Mouse (Mus musculus): ENCODE measurements around the gene Elfn1. TPM values are rescaled to one million over a fixed set of nuclear protein-coding genes. Genes with fewer than 3 reads are reported as not detected.

Elfn1 gene
- total and polyA plus RNA-seq, 3 experiments, result 0.05 TPM; not detected in 2

DNA sequence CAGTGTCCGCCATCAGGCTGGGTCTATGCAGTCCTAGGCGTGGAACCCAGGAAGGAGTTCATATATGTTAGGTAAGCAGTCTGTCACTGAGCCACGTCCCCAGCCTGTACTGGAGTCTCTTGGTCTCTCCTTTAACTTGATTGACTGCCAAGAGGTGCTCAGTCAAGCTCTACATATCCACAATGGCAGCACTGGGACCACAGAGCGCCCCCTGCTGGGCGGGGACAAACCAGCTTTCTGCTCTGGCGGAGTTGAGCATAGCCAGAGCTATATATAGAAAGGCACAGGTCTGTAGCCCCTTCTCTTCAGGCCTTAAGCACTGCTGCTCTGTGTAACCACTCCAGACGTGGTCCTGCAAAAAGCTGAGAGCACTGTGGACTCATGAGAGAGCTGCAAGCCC lies 25.7 kb downstream of the Elfn1 start:
- no peak for TF ChIP-seq POLR2AphosphoS5 (IDR thresholded peaks at IDR 0.05; ENCODE audit: insufficient replicate concordance, low read depth, low read length)
- peak; percentile 65 for TF ChIP-seq CTCF (IDR thresholded peaks at IDR 0.05; ENCODE audit: low read depth, low read length)
- Histone ChIP-seq H3K36me3 (replicated peaks) (no peaks in the 10 kb centered on the region), H3K9me3 (replicated peaks) (no peaks in the 10 kb centered on the region), H3K4me3 (ENCODE audit: low read depth, low read length) (no peak overlapping the region), H3K4me1 (ENCODE audit: insufficient read depth, low read depth, low read length) (peaks cover 3% of the 10 kb centered on the region; the same call in 1 of the 2 replicates), H3K27me3 (ENCODE audit: insufficient read depth, low read length) (peaks cover 6% of the 10 kb centered on the region; the same call in 1 of the 2 replicates)
- DNase-seq (ENCODE audit: low spot score) (no peak), ATAC-seq (ENCODE audit: extremely low read depth, insufficient number of reproducible peaks, low FRiP score, poor library complexity, severe bottlenecking) (no peak)

GRCm38 (mm10) chr5:139936431-139936830 lies 28.7 kb downstream of the Elfn1 start:
- peaks cover 4% of the 10 kb centered on the region; the same call in 1 of the 2 replicates for H3K27me3 ChIP-seq (ENCODE audit: insufficient read depth, low read length)
- no peak for TF ChIP-seq GATA2 (IDR thresholded peaks at IDR 0.05; ENCODE audit: borderline replicate concordance, low read depth, low read length)
- no peak for TF ChIP-seq POLR2AphosphoS5 (IDR thresholded peaks at IDR 0.05; ENCODE audit: insufficient replicate concordance, low read depth, low read length)
- no peak for TF ChIP-seq CTCF (IDR thresholded peaks at IDR 0.05; ENCODE audit: low read depth, low read length)
- no peak for TF ChIP-seq GATA1 (IDR thresholded peaks at IDR 0.05; ENCODE audit: borderline replicate concordance, low read length)
- no peak for TF ChIP-seq TAL1 (conservative IDR thresholded peaks at IDR 0.05; ENCODE audit: low read depth, low read length)
- no peaks in the 10 kb centered on the region for H3K36me3 ChIP-seq (replicated peaks)
- no peak overlapping the region for H3K4me3 ChIP-seq (ENCODE audit: low read depth, low read length)
- DNase-seq (ENCODE audit: low spot score), result no peak
- no peak for ATAC-seq (ENCODE audit: extremely low read depth, insufficient number of reproducible peaks, low FRiP score, poor library complexity, severe bottlenecking)
- 0 out of 2 replicates have a peak, but pooled peaks cover 2% of the 10 kb centered on the region for H3K9me3 ChIP-seq (replicated peaks)
- peaks cover 3% of the 10 kb centered on the region; the same call in 1 of the 2 replicates for H3K4me1 ChIP-seq (ENCODE audit: insufficient read depth, low read depth, low read length)

- no peak overlapping the region for H3K4me3 ChIP-seq (ENCODE audit: low read depth, low read length)
- H3K9me3 ChIP-seq (replicated peaks), result 0 out of 2 replicates have a peak, but pooled peaks cover 2% of the 10 kb centered on the region
- TF ChIP-seq POLR2AphosphoS5 (IDR thresholded peaks at IDR 0.05; ENCODE audit: insufficient replicate concordance, low read depth, low read length), result no peak
- DNase-seq (ENCODE audit: low spot score), result no peak
- ATAC-seq (ENCODE audit: extremely low read depth, insufficient number of reproducible peaks, low FRiP score, poor library complexity, severe bottlenecking), result no peak
- H3K27me3 ChIP-seq (ENCODE audit: insufficient read depth, low read length), result peaks cover 9% of the 10 kb centered on the region; the same call in 1 of the 2 replicates
- H3K36me3 ChIP-seq (replicated peaks), result no peaks in the 10 kb centered on the region
- no peaks in the 10 kb centered on the region for H3K4me1 ChIP-seq (ENCODE audit: insufficient read depth, low read depth, low read length)
Observed at GRCm38 (mm10) chr5:139944697-139945096, 37.0 kb downstream of the Elfn1 start.

DNA sequence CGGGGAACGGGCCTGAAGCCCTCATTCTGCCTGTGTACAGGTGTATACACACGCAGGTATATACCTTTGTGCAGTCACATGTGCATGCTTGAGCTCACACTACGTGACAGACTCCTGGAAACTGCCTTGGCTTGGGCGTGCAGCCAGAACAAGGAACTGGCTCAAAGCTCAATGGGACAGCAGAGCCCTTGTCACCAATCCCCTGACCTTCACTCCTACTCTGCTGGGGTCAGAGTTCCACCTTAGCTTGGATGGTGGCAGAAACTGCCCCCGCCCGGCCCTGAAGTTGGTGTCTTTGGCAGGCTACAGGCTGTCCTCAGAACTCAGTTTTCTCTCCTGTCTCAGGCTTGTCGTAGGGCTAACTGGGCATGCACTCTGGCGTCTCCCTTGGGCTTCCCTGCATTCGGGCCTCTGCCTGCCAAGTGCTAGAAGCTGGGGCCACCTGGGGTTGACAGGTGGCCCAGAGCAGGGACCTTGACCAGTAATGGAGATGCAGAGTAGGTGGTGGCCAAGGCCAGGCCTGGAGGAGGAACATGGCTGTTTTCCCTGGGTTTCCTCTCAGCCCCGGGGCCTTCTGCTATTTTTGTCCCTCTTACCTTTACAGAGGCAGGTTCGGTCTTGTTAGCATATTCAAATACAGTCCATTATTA lies 38.1 kb downstream of the Elfn1 start:
- H3K27me3 ChIP-seq (ENCODE audit: insufficient read depth, low read length), result peaks cover 10% of the 10 kb centered on the region; the same call in 1 of the 2 replicates
- H3K4me3 ChIP-seq (ENCODE audit: low read depth, low read length), result no peak overlapping the region
- DNase-seq (ENCODE audit: low spot score), result no peak
- H3K4me1 ChIP-seq (ENCODE audit: insufficient read depth, low read depth, low read length), result no peaks in the 10 kb centered on the region
- ATAC-seq (ENCODE audit: extremely low read depth, insufficient number of reproducible peaks, low FRiP score, poor library complexity, severe bottlenecking), result no peak
- H3K36me3 ChIP-seq (replicated peaks), result no peaks in the 10 kb centered on the region
- H3K9me3 ChIP-seq (replicated peaks), result no peaks in the 10 kb centered on the region
- no peak for TF ChIP-seq GATA2 (IDR thresholded peaks at IDR 0.05; ENCODE audit: borderline replicate concordance, low read depth, low read length)
- no peak for TF ChIP-seq POLR2AphosphoS5 (IDR thresholded peaks at IDR 0.05; ENCODE audit: insufficient replicate concordance, low read depth, low read length)
- TF ChIP-seq TAL1 (conservative IDR thresholded peaks at IDR 0.05; ENCODE audit: low read depth, low read length), result no peak
- TF ChIP-seq CTCF (IDR thresholded peaks at IDR 0.05; ENCODE audit: low read depth, low read length), result no peak
- no peak for TF ChIP-seq GATA1 (IDR thresholded peaks at IDR 0.05; ENCODE audit: borderline replicate concordance, low read length)

DNA sequence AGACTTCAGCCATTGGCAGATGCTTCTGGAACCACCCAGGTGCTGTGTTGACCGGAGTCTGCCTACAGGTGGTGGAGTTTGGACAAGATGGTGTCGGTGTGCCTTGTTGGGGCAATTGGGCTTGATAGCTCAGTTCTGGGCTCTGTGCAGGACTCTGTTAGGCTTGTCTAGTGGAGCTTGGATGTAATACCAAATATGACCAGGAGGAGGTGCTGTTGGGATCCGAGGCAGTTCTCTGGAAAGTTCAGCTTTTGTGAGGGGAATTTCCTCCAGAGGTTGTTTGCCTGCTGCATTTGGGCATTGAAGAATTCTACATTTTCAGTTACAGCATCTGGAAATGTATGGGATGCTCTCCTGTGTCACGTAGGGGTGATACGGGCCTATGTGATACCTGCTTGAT lies 39.7 kb downstream of the Elfn1 start:
- no peak for DNase-seq (ENCODE audit: low spot score)
- ATAC-seq (ENCODE audit: extremely low read depth, insufficient number of reproducible peaks, low FRiP score, poor library complexity, severe bottlenecking), result no peak
- no peaks in the 10 kb centered on the region for H3K4me1 ChIP-seq (ENCODE audit: insufficient read depth, low read depth, low read length)

DNA sequence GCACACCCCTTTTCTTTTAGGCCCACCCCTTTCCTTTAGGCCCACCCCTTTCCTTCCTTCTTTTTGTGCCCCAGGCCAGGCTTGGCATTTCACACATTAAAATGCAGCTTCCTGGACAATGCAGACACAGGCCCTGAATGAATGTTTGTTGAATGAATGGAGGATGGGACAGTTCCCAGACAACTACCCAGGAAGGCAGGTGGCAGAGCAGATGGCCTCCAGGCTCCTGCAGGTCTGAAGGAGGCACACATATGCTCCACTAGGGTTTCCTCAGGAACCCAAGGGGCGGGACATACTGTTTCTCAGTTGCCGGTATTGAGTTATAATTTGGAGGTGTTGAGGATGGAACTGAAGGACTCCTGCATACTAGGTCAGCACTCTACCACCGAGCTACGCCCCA lies 40.8 kb downstream of the Elfn1 start:
- Histone ChIP-seq H3K27me3 (ENCODE audit: insufficient read depth, low read length) (peaks cover 14% of the 10 kb centered on the region; the same call in 1 of the 2 replicates), H3K4me1 (ENCODE audit: insufficient read depth, low read depth, low read length) (no peaks in the 10 kb centered on the region), H3K36me3 (replicated peaks) (no peaks in the 10 kb centered on the region), H3K4me3 (ENCODE audit: low read depth, low read length) (no peak overlapping the region), H3K9me3 (replicated peaks) (no peaks in the 10 kb centered on the region)
- no peak for ATAC-seq (ENCODE audit: extremely low read depth, insufficient number of reproducible peaks, low FRiP score, poor library complexity, severe bottlenecking)
- no peak for DNase-seq (ENCODE audit: low spot score)
- TF ChIP-seq POLR2AphosphoS5 (IDR thresholded peaks at IDR 0.05; ENCODE audit: insufficient replicate concordance, low read depth, low read length) (no peak), CTCF (IDR thresholded peaks at IDR 0.05; ENCODE audit: low read depth, low read length) (no peak), GATA2 (IDR thresholded peaks at IDR 0.05; ENCODE audit: borderline replicate concordance, low read depth, low read length) (no peak), GATA1 (IDR thresholded peaks at IDR 0.05; ENCODE audit: borderline replicate concordance, low read length) (no peak), TAL1 (conservative IDR thresholded peaks at IDR 0.05; ENCODE audit: low read depth, low read length) (no peak)

More for the DNA sequence above, 39.7 kb downstream of the Elfn1 start:
- Histone ChIP-seq H3K27me3 (ENCODE audit: insufficient read depth, low read length) (peaks cover 14% of the 10 kb centered on the region; the same call in 1 of the 2 replicates), H3K4me3 (ENCODE audit: low read depth, low read length) (no peak overlapping the region), H3K9me3 (replicated peaks) (no peaks in the 10 kb centered on the region), H3K36me3 (replicated peaks) (no peaks in the 10 kb centered on the region)
- no peak for TF ChIP-seq GATA1 (IDR thresholded peaks at IDR 0.05; ENCODE audit: borderline replicate concordance, low read length)
- no peak for TF ChIP-seq TAL1 (conservative IDR thresholded peaks at IDR 0.05; ENCODE audit: low read depth, low read length)
- TF ChIP-seq CTCF (IDR thresholded peaks at IDR 0.05; ENCODE audit: low read depth, low read length), result peak; percentile 78
